Mouse (Mus musculus) urinary bladder, postnatal 4 days (tissue): Measurements from ENCODE around the gene Ccdc69.
"Not testable (repeated sequence)": the region's sequence is repeated elsewhere in the genome, so short reads cannot be mapped to it uniquely, and the experiment has no call there.

Experiments
- DNase-seq, 2 experiments: peaks; one replicate each; pipeline ENCODE4 v3.0.0; 2021 to 2022; ENCODE audit warnings: low spot score in 2 of 2

The Ccdc69 gene

GRCm38 (mm10) chr11:55077331-55078231 is at the start of gene Ccdc69:
Gene Ccdc69, minus strand, starts transcription at chr11:55078131.
- DNase-seq, result peak in 1 of 2 experiments; percentile 39

GRCm38 (mm10) chr11:55126663-55127062 is 48.7 kb upstream of the Ccdc69 start:
- no peak for DNase-seq

- DNase-seq, result no peak
Observed at GRCm38 (mm10) chr11:55121430-55121829, 43.5 kb upstream of the Ccdc69 start.

GRCm38 (mm10) chr11:55120821-55121271 is 42.9 kb upstream of the Ccdc69 start:
- DNase-seq, result no peak

- no peak for DNase-seq
Observed at GRCm38 (mm10) chr11:55120279-55120678, 42.3 kb upstream of the Ccdc69 start.

GRCm38 (mm10) chr11:55117031-55117430 is 39.1 kb upstream of the Ccdc69 start:
- no peak for DNase-seq

GRCm38 (mm10) chr11:55116004-55116403 is 38.1 kb upstream of the Ccdc69 start:
- no peak for DNase-seq

GRCm38 (mm10) chr11:55114291-55114690 is 36.4 kb upstream of the Ccdc69 start:
- DNase-seq, result no peak

GRCm38 (mm10) chr11:55113861-55114250 is 35.9 kb upstream of the Ccdc69 start:
- DNase-seq, result not testable (repeated sequence)

GRCm38 (mm10) chr11:55113209-55113860 is 35.4 kb upstream of the Ccdc69 start:
- no peak for DNase-seq

GRCm38 (mm10) chr11:55110566-55111169 is 32.7 kb upstream of the Ccdc69 start:
- peak in 1 of 2 experiments; percentile 63 for DNase-seq

- DNase-seq, result no peak
Observed at GRCm38 (mm10) chr11:55109521-55110300, 31.8 kb upstream of the Ccdc69 start.

- no peak for DNase-seq
Observed at GRCm38 (mm10) chr11:55106636-55107035, 28.7 kb upstream of the Ccdc69 start.

- no peak for DNase-seq
Observed at GRCm38 (mm10) chr11:55105389-55105788, 27.5 kb upstream of the Ccdc69 start.

GRCm38 (mm10) chr11:55103229-55103628 is 25.3 kb upstream of the Ccdc69 start:
- no peak for DNase-seq

GRCm38 (mm10) chr11:55102015-55102414 is 24.1 kb upstream of the Ccdc69 start:
- no peak for DNase-seq

- DNase-seq, result no peak
Observed at GRCm38 (mm10) chr11:55099868-55100267, 21.9 kb upstream of the Ccdc69 start.

- DNase-seq, result no peak
Observed at GRCm38 (mm10) chr11:55099019-55099771, 21.3 kb upstream of the Ccdc69 start.

- DNase-seq, result no peak
Observed at GRCm38 (mm10) chr11:55098189-55098915, 20.4 kb upstream of the Ccdc69 start.
